Mouse (Mus musculus): ENCODE data around the gene Slc9a5. TPM values are rescaled to one million over a fixed set of nuclear protein-coding genes. Genes with fewer than 3 reads are reported as not detected.

Slc9a5 gene
- polyA plus RNA-seq, 1 experiment, result 5.0 TPM

DNA sequence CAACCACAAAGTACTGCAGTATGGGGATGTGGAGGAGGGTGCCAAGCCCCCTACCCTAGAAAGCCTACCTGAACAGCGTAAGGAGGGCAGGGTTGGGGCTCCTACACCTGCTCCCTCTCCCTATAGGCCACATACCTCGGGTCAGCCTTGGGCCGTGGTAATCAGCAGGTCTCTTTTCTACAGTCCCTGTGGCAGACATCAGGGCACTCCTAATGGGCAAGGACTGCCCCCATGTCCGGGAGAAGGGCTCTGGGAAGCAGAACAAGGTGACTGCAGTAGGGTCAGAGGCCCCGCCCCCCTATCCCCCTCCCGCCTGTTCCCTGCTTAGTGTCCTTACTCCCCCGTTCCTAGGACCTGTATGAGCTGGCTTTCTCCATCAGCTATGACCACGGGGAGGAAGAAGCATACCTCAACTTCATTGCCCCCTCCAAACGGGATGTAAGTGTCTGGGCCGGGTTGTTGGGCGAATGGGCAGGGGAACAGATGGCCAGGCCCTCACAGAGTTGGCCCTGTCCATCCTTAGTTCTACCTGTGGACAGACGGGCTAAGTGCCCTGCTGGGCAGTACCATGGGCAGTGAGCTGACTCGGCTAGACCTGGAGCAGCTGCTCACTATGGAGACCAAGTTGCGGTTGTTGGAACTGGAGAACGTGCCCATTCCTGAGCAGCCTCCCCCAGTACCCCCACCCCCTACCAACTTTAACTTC, 39.3 kb upstream of the Slc9a5 start:
- Histone ChIP-seq H3K4me3 (ENCODE audit: insufficient read depth, low read length) (no peak overlapping the region), H3K27ac (ENCODE audit: insufficient read depth, low read depth, low read length) (no peak overlapping the region), H3K4me1 (ENCODE audit: control insufficient read depth, insufficient read depth, low read length) (peaks cover 11% of the 10 kb centered on the region)
- TF ChIP-seq POLR2A (IDR thresholded peaks at IDR 0.05; ENCODE audit: borderline replicate concordance, low read depth, low read length) (no peak), CTCF (IDR thresholded peaks at IDR 0.05; ENCODE audit: low read depth, low read length) (no peak)

GRCm38 (mm10) chr8:105310118-105310517, 38.5 kb upstream of the Slc9a5 start:
- H3K27ac ChIP-seq (ENCODE audit: insufficient read depth, low read depth, low read length), result no peak overlapping the region
- TF ChIP-seq CTCF (IDR thresholded peaks at IDR 0.05; ENCODE audit: low read depth, low read length) (no peak), POLR2A (IDR thresholded peaks at IDR 0.05; ENCODE audit: borderline replicate concordance, low read depth, low read length) (no peak)
- H3K4me3 ChIP-seq (ENCODE audit: insufficient read depth, low read length), result no peak overlapping the region
- H3K4me1 ChIP-seq (ENCODE audit: control insufficient read depth, insufficient read depth, low read length), result peaks cover 6% of the 10 kb centered on the region

DNA sequence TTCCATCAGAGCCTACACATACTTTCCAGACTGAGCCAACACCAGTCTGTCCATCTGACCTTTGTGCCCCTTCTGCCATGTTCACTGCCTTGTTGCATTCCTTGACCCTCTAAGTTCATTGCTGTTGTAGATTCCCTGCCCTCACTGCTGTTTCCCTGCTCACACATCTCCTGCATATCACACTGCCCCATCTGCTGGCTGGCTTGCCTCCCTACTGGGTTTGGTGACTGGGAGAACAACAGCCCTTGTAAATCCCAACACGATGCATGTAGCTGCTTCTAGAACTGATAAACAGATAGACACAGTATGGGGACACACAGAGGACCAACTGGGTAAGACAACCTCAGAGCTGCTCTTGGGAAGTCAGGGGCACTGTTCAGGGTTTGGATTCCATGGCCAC, 36.9 kb upstream of the Slc9a5 start:
- TF ChIP-seq POLR2A (IDR thresholded peaks at IDR 0.05; ENCODE audit: borderline replicate concordance, low read depth, low read length), result no peak
- no peak for TF ChIP-seq CTCF (IDR thresholded peaks at IDR 0.05; ENCODE audit: low read depth, low read length)
- Histone ChIP-seq H3K27ac (ENCODE audit: insufficient read depth, low read depth, low read length) (no peak overlapping the region), H3K4me3 (ENCODE audit: insufficient read depth, low read length) (no peak overlapping the region), H3K4me1 (ENCODE audit: control insufficient read depth, insufficient read depth, low read length) (peaks cover 6% of the 10 kb centered on the region)

DNA sequence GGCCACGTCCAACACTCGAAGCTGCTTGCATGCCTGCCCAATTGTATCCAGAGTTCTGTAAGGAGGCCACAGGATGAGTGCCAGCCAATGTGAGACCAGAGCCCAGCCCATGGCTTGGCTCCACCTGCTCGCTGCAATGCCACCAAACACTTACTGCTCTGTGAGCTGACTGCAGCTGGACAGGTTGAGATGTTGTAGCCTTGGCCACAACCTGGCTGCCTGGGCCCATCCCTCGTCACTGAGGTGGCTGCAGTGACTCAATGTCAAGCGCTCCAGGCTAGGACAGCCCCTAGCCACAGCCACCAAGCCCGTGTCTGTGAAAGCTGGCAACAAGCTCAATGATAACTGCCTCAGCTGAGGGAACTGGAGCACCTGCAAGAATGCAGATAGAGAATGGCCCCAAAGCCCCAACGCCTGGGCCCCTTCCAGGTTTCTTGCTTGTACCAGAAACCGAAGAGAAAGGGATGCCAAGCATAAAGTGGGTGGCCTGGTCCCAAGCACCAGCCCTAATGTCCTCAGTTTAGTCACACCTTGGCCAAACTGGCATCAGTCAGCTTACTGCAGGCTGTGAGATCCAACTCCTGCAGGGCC, 35.7 kb upstream of the Slc9a5 start:
- peaks cover 9% of the 10 kb centered on the region for H3K4me1 ChIP-seq (ENCODE audit: control insufficient read depth, insufficient read depth, low read length)
- TF ChIP-seq POLR2A (IDR thresholded peaks at IDR 0.05; ENCODE audit: borderline replicate concordance, low read depth, low read length) (no peak), CTCF (IDR thresholded peaks at IDR 0.05; ENCODE audit: low read depth, low read length) (no peak)
- no peak overlapping the region for H3K27ac ChIP-seq (ENCODE audit: insufficient read depth, low read depth, low read length)
- H3K4me3 ChIP-seq (ENCODE audit: insufficient read depth, low read length), result no peak overlapping the region

DNA sequence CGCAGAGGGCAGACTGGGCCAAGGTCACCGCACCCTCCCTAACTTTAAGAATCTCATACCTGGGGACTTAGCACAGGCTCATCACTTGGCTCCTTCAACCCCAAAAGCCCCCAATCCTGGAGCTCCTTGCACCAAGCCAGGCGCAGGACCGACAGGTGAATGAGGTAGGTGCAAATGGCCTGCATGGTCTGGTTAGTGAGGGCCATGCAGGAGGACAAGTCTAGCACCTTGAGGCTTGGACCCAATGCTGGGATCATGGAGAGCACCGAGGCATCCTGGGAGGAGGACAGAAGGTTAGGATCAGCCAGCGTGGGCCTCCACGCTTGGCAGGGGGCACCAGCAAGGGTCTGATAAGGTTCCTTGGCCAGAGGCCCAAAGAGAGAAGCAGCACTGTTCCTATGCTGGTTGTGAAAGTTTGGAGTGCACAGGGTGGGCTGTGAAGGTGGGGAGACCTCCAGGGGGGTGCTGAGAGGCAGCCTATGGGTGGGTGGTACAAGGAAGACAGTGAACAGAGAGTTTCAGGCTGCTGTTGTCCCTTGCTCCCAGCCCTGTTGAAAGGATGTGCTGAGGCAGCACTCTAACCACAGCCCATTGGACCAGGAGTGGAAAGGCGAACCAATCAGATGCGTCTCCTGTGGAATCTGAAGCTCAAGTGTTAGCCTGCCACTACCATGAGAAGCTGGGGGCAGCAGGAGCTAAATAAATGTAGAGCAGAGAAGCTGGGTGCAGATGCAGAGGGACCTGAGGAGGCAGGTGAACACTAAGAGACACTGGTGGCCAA, 34.8 kb upstream of the Slc9a5 start:
- no peak overlapping the region for H3K27ac ChIP-seq (ENCODE audit: insufficient read depth, low read depth, low read length)
- peaks cover 9% of the 10 kb centered on the region for H3K4me1 ChIP-seq (ENCODE audit: control insufficient read depth, insufficient read depth, low read length)
- no peak overlapping the region for H3K4me3 ChIP-seq (ENCODE audit: insufficient read depth, low read length)
- TF ChIP-seq CTCF (IDR thresholded peaks at IDR 0.05; ENCODE audit: low read depth, low read length), result no peak
- TF ChIP-seq POLR2A (IDR thresholded peaks at IDR 0.05; ENCODE audit: borderline replicate concordance, low read depth, low read length), result no peak

DNA sequence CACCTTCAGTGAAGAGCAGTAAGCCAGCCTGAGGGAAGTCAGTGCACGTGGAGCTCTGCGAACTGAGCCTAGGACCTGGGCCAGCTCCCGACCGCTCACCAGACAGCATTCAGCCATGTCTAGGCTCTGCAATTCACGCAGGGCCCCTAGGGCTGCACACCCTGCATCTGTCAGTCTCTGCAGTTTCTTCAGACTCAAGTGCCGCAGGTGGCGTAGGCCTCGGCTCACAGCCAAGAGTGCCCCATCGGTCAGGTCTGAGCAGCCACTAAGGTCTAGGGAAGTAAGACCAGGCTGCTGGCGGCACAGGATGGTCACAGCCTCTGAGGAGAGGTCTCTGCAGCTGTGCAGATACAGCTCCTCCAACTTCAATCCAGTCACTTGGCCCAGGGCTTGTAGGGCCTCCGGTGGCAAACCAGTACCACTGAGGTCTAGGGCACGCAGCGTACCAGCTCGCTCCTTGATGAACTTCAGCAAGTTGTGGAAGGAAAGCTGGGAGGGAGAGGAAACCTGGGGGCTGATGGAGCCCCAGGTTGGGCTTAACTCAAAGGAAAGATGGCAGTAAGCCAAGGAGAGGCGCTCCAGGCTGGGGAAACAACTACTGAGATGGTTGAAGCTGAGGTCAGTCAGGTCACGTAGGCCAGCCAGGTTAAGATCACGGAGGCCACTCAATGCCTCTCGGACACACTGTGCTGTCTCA, 33.4 kb upstream of the Slc9a5 start:
- Histone ChIP-seq H3K4me3 (ENCODE audit: insufficient read depth, low read length) (no peak overlapping the region), H3K4me1 (ENCODE audit: control insufficient read depth, insufficient read depth, low read length) (peaks cover 17% of the 10 kb centered on the region), H3K27ac (ENCODE audit: insufficient read depth, low read depth, low read length) (no peak overlapping the region)
- TF ChIP-seq CTCF (IDR thresholded peaks at IDR 0.05; ENCODE audit: low read depth, low read length) (no peak), POLR2A (IDR thresholded peaks at IDR 0.05; ENCODE audit: borderline replicate concordance, low read depth, low read length) (no peak)

GRCm38 (mm10) chr8:105317941-105318340, 30.7 kb upstream of the Slc9a5 start:
- Histone ChIP-seq H3K27ac (ENCODE audit: insufficient read depth, low read depth, low read length) (no peak overlapping the region), H3K4me3 (ENCODE audit: insufficient read depth, low read length) (no peak overlapping the region), H3K4me1 (ENCODE audit: control insufficient read depth, insufficient read depth, low read length) (peaks cover 17% of the 10 kb centered on the region)
- TF ChIP-seq POLR2A (IDR thresholded peaks at IDR 0.05; ENCODE audit: borderline replicate concordance, low read depth, low read length), result no peak
- TF ChIP-seq CTCF (IDR thresholded peaks at IDR 0.05; ENCODE audit: low read depth, low read length), result no peak

DNA sequence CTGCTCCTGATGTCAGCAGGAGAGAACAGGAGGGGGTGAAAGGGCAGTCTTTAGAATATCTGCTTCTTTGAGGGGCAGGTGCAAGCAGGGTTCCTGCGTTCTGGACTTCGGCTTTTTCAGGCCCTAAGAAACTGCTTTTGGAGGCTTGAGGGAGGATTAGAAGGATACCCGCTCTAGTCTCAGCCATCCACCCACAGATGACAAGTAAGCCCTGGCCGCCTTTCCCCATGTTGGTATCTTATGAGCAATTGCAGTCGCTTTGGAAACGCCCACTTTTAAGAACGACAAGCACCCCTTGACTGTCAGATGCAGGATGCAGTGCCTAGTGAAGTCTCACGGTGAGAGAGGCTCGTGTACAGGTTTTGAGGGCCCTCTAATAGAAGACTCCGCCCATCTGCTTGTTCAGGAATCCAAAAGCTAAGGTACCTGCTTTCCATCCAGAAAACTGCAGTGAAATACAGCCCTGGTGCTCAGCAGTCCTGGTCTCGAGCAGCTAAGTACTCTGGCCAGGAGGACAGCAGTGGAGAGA, 29.9 kb upstream of the Slc9a5 start:
- H3K4me3 ChIP-seq (ENCODE audit: insufficient read depth, low read length), result no peak overlapping the region
- TF ChIP-seq POLR2A (IDR thresholded peaks at IDR 0.05; ENCODE audit: borderline replicate concordance, low read depth, low read length), result no peak
- peaks cover 17% of the 10 kb centered on the region for H3K4me1 ChIP-seq (ENCODE audit: control insufficient read depth, insufficient read depth, low read length)
- H3K27ac ChIP-seq (ENCODE audit: insufficient read depth, low read depth, low read length), result no peak overlapping the region

DNA sequence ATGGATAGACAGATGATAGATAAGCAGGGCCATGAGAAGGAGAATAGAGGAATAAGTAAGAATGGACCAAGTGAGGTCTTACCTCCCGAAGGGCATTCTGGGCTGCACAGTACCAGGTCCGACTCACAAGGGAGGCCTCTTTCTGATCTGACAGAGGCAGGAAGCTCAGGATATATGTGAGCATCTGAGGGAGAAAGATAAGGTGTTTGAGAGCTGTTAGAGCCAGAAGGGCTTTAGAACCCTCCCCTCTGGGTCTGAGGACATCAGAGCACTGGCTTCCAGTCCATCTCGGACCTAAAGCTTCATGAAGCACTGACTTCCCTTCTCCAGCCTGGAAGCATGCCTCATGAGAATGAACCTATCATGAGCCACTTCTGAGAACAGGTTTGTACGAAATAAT, 25.5 kb upstream of the Slc9a5 start:
- Histone ChIP-seq H3K27ac (ENCODE audit: insufficient read depth, low read depth, low read length) (no peak overlapping the region), H3K4me1 (ENCODE audit: control insufficient read depth, insufficient read depth, low read length) (peaks cover 20% of the 10 kb centered on the region), H3K4me3 (ENCODE audit: insufficient read depth, low read length) (no peak overlapping the region)
- TF ChIP-seq POLR2A (IDR thresholded peaks at IDR 0.05; ENCODE audit: borderline replicate concordance, low read depth, low read length) (no peak), CTCF (IDR thresholded peaks at IDR 0.05; ENCODE audit: low read depth, low read length) (no peak)
